33 mouse cellular contexts compared by ENCODE assay signal in genomic region chr7:123404198-123404597, GRCm38 (mm10). TPM values are rescaled to one million over a fixed set of nuclear protein-coding genes. Genes with fewer than 3 reads are reported as not detected.
DNase-seq lines count a peak whose midpoint lies in the region; ATAC-seq lines count a peak whose summit lies in the region.
"Had no signal": no experiment of that assay in that cellular context is flagged by ENCODE, and none has a peak within 500 bp of the region (broad histone marks: within the 10 kb centered on the region; RNA-seq: fewer than 3 reads in every experiment).

No protein-coding gene starts in this region.

- H3K36me3 ChIP-seq in midbrain, embryonic 15.5 days (replicated peaks) = peaks cover 40% of the 10 kb centered on the region

- H3K27ac ChIP-seq in midbrain, embryonic 15.5 days = no peak overlapping the region
- H3K27ac ChIP-seq: embryonic facial prominence, embryonic 10.5 days; embryonic facial prominence, embryonic 15.5 days; forebrain, embryonic 12.5 days; hindbrain, embryonic 14.5 days; kidney, embryonic 15.5 days; liver, embryonic 15.5 days; lung, embryonic 15.5 days; midbrain, embryonic 10.5 days; stomach, embryonic 15.5 days had no signal

- ATAC-seq in cerebellum, adult (ENCODE audit: insufficient number of reproducible peaks, low FRiP score, low TSS enrichment) = peak; percentile 77; the same call in 1 of the 2 replicates
- ATAC-seq in midbrain, embryonic 15.5 days (replicated peaks) = no peak
- ATAC-seq: activated CD4-positive, CD25-positive, alpha-beta regulatory T cell, adult 4 months; forebrain, postnatal 0 days; midbrain, embryonic 16.5 days had no signal

- H3K9me3 ChIP-seq in midbrain, embryonic 15.5 days = no peaks in the 10 kb centered on the region
- H3K9me3 ChIP-seq: embryonic facial prominence, embryonic 10.5 days; embryonic facial prominence, embryonic 15.5 days; forebrain, embryonic 12.5 days; heart, embryonic 10.5 days; kidney, embryonic 15.5 days; liver, embryonic 15.5 days; lung, embryonic 15.5 days; midbrain, embryonic 10.5 days; stomach, embryonic 15.5 days had no signal

- DNase-seq in cerebellum, postnatal 4 days (ENCODE audit: low spot score in 2 of 2) = no peak
- DNase-seq in layer of hippocampus, adult 18-20 months (ENCODE audit: low spot score in 2 of 2) = peak; percentile 27 to 63
- no peak for DNase-seq in layer of hippocampus, adult 9-10 months (ENCODE audit: low spot score)
- DNase-seq in cerebellum, postnatal 10 days = peak; percentile 38 to 45
- DNase-seq in layer of hippocampus, postnatal 14 days (ENCODE audit: low spot score in 2 of 2) = peak; percentile 10 to 49
- DNase-seq in adrenal gland, adult 8-10 months = no peak
- DNase-seq: adrenal gland, adult 2 months; forebrain, postnatal 0 days; gastrocnemius, postnatal 10 days; kidney, adult 11 months; kidney, postnatal 25 days; liver; right cerebral cortex, postnatal 25 days had no signal

- WGBS in midbrain, embryonic 15.5 days = 92% methylated on average over 6 of the region's 6 CpGs

- no peaks in the 10 kb centered on the region for H3K4me1 ChIP-seq in midbrain, embryonic 15.5 days
- H3K4me1 ChIP-seq: embryonic facial prominence, embryonic 10.5 days; embryonic facial prominence, embryonic 15.5 days; forebrain, embryonic 12.5 days; kidney, embryonic 15.5 days; lung, embryonic 15.5 days; midbrain, embryonic 10.5 days; stomach, embryonic 15.5 days had no signal

- H3K4me2 ChIP-seq in midbrain, embryonic 15.5 days = no peak overlapping the region
- H3K4me2 ChIP-seq: embryonic facial prominence, embryonic 15.5 days; forebrain, embryonic 12.5 days; hindbrain, embryonic 14.5 days; kidney, embryonic 15.5 days; liver, embryonic 15.5 days; lung, embryonic 15.5 days; stomach, embryonic 15.5 days had no signal

- no peak overlapping the region for H3K9ac ChIP-seq in midbrain, embryonic 15.5 days
- H3K9ac ChIP-seq: embryonic facial prominence, embryonic 15.5 days; forebrain, embryonic 12.5 days; forebrain, postnatal 0 days; hindbrain, embryonic 14.5 days; kidney, embryonic 15.5 days; liver, embryonic 15.5 days; lung, embryonic 15.5 days; stomach, embryonic 15.5 days had no signal

- H3K27me3 ChIP-seq in midbrain, embryonic 15.5 days (replicated peaks) = no peaks in the 10 kb centered on the region
- H3K27me3 ChIP-seq: CH12.LX; embryonic facial prominence, embryonic 15.5 days; forebrain, embryonic 12.5 days; kidney, embryonic 15.5 days; liver, embryonic 15.5 days; lung, embryonic 15.5 days; stomach, embryonic 15.5 days had no signal

- no peak overlapping the region for H3K4me3 ChIP-seq in midbrain, embryonic 15.5 days
- H3K4me3 ChIP-seq: embryonic facial prominence, embryonic 10.5 days; embryonic facial prominence, embryonic 15.5 days; forebrain, embryonic 12.5 days; heart, embryonic 10.5 days; kidney, embryonic 15.5 days; liver, embryonic 15.5 days; lung, embryonic 15.5 days; midbrain, embryonic 10.5 days; stomach, embryonic 15.5 days had no signal

RNA-seq across cellular contexts. Expression of gene Arhgap17, which starts 34.5 kb away (rescaled TPM):
- total RNA-seq in layer of hippocampus, adult 18-20 months (2021) = 10 to 100 TPM; 24.5 to 25.2 TPM
- total RNA-seq in layer of hippocampus, postnatal 14 days (2021) = 10 to 100 TPM; 20.0 to 22.6 TPM
- 10 to 100 TPM; 59.5 to 99.1 (median 71.7) TPM for total RNA-seq in adrenal gland, adult 8-10 months (2022)
- polyA plus RNA-seq in midbrain, embryonic 15.5 days (2015; fragmentation: Nextera tagmentation; extraction: Ambion mirVana) = 8.9 and 10.6 TPM in 2 replicates

RNA-seq across cellular contexts. Expression of gene Lcmt1, which starts 34.6 kb away (rescaled TPM):
- total RNA-seq in layer of hippocampus, adult 18-20 months (2021) = 10 to 100 TPM; 87.2 to 98.6 TPM
- total RNA-seq in layer of hippocampus, postnatal 14 days (2021) = 10 to 100 TPM; 85.1 to 87.4 TPM
- total RNA-seq in adrenal gland, adult 8-10 months (2022) = 10 to 100 TPM; 31.2 to 42.3 (median 35.5) TPM
- polyA plus RNA-seq in midbrain, embryonic 15.5 days (2015; fragmentation: Nextera tagmentation; extraction: Ambion mirVana) = 101 and 103 TPM in 2 replicates

RNA-seq across cellular contexts. Expression of gene Aqp8, which starts 57.9 kb away (rescaled TPM):
- total RNA-seq in layer of hippocampus, adult 18-20 months (2021) = not detected
- not detected for total RNA-seq in layer of hippocampus, postnatal 14 days (2021)
- total RNA-seq in adrenal gland, adult 8-10 months (2022) = not detected
- not detected in 2 replicates for polyA plus RNA-seq in midbrain, embryonic 15.5 days (2015; fragmentation: Nextera tagmentation; extraction: Ambion mirVana)
- total RNA-seq: adrenal gland, adult 2 months; CH12.LX; common myeloid progenitor, adult 5-6 weeks; forebrain, postnatal 0 days; gastrocnemius, postnatal 10 days; hematopoietic stem cell, adult 5-6 weeks; left cerebral cortex, postnatal 10 days; megakaryocyte progenitor cell, adult 5-6 weeks; neutrophil, adult 5-6 weeks had no signal
- polyA plus RNA-seq: activated CD4-positive, CD25-positive, alpha-beta regulatory T cell, adult 4 months; adrenal gland, adult 2 months; embryonic facial prominence, embryonic 15.5 days; forebrain, postnatal 0 days; hindbrain, embryonic 14.5 days; lung, embryonic 15.5 days; midbrain, embryonic 16.5 days had no signal

Comparison
In these comparisons a context has a peak if more than half of its experiments do, and no peak if none do; other contexts are left out.
1. DNase-seq: peak in layer of hippocampus, adult 18-20 months (2 of 2), cerebellum, postnatal 10 days (2 of 2) and layer of hippocampus, postnatal 14 days (2 of 2); none in cerebellum, postnatal 4 days (0 of 2), layer of hippocampus, adult 9-10 months (single experiment) and adrenal gland, adult 8-10 months (single experiment).